In genomic region chr9:50142756-50143155, GRCm38 (mm10) we compare ENCODE assay signal across 12 mouse cellular contexts.
DNase-seq lines count a peak whose midpoint lies in the region; ATAC-seq lines count a peak whose summit lies in the region.
"Had no signal": no experiment of that assay in that cellular context is flagged by ENCODE, and none has a peak within 500 bp of the region (broad histone marks: within the 10 kb centered on the region; RNA-seq: fewer than 3 reads in every experiment).

No protein-coding gene starts in this region.

- no peak; the same call in 1 of the 2 replicates for ATAC-seq in limb, embryonic 13.5 days (ENCODE audit: low FRiP score, low read depth)
- ATAC-seq: inflammation-experienced regulatory T-cells, adult 6 months had no signal

- H3K4me3 ChIP-seq in limb, embryonic 13.5 days: no peak overlapping the region
- no peak overlapping the region for H3K4me3 ChIP-seq in limb, embryonic 10.5 days

- peak; percentile 31 for DNase-seq in adrenal gland, adult 2 months
- DNase-seq in adrenal gland, postnatal 4 days (ENCODE audit: low spot score in 2 of 2): no peak
- no peak for DNase-seq in limb, embryonic 10.5 days (ENCODE audit: low spot score)
- peak; percentile 62 for DNase-seq in NIH3T3 (ENCODE audit: low read depth)
- peak; percentile 56 to 66 for DNase-seq in cerebellum, postnatal 14 days
- DNase-seq in layer of hippocampus, adult 11-12 months (ENCODE audit: low spot score): no peak
- no peak for DNase-seq in left cerebral cortex, adult 8-10 months (ENCODE audit: low spot score in 2 of 2)
- DNase-seq: kidney, postnatal 36 days had no signal

- peaks cover 41% of the 10 kb centered on the region for H3K4me1 ChIP-seq in limb, embryonic 13.5 days
- H3K4me1 ChIP-seq in limb, embryonic 10.5 days: peaks cover 10% of the 10 kb centered on the region

- WGBS in limb, embryonic 13.5 days: 19% methylated on average over 1 of the region's 1 CpGs
- 90% methylated on average over 1 of the region's 1 CpGs for WGBS in limb, embryonic 10.5 days

- H3K27ac ChIP-seq in limb, embryonic 13.5 days: peak overlapping the region; percentile 4; the same call in 1 of the 2 replicates
- H3K27ac ChIP-seq in limb, embryonic 10.5 days: no peak overlapping the region

- H3K4me2 ChIP-seq in limb, embryonic 13.5 days (replicated peaks): no peak overlapping the region
- H3K4me2 ChIP-seq: heart, embryonic 11.5 days had no signal

- H3K36me3 ChIP-seq in limb, embryonic 13.5 days: no peaks in the 10 kb centered on the region
- H3K36me3 ChIP-seq in limb, embryonic 10.5 days: no peaks in the 10 kb centered on the region
- H3K36me3 ChIP-seq: G1E had no signal

- H3K27me3 ChIP-seq in limb, embryonic 13.5 days: 0 out of 2 replicates have a peak, but pooled peaks cover 4% of the 10 kb centered on the region
- H3K27me3 ChIP-seq in limb, embryonic 10.5 days (ENCODE audit: low read depth, poor library complexity, severe bottlenecking): no peaks in the 10 kb centered on the region

- no peak overlapping the region for H3K9ac ChIP-seq in limb, embryonic 13.5 days

- no peaks in the 10 kb centered on the region for H3K9me3 ChIP-seq in limb, embryonic 13.5 days
- H3K9me3 ChIP-seq in limb, embryonic 10.5 days (replicated peaks): no peaks in the 10 kb centered on the region

Comparison
In these comparisons a context has a peak if more than half of its experiments do, and no peak if none do; other contexts are left out.
1. DNase-seq: peak in adrenal gland, adult 2 months (single experiment), NIH3T3 (single experiment) and cerebellum, postnatal 14 days (2 of 2); none in adrenal gland, postnatal 4 days (0 of 2), limb, embryonic 10.5 days (single experiment), layer of hippocampus, adult 11-12 months (single experiment) and left cerebral cortex, adult 8-10 months (0 of 2).